Mouse (Mus musculus) cerebellum, postnatal 10 days (tissue): ENCODE results near the gene Itgb3.

Experiments
- DNase-seq, 2 experiments: peaks; one replicate each; pipeline ENCODE4 v3.0.0; 2021; ENCODE audit warnings: mixed read lengths in 2 of 2

Itgb3 gene

DNA sequence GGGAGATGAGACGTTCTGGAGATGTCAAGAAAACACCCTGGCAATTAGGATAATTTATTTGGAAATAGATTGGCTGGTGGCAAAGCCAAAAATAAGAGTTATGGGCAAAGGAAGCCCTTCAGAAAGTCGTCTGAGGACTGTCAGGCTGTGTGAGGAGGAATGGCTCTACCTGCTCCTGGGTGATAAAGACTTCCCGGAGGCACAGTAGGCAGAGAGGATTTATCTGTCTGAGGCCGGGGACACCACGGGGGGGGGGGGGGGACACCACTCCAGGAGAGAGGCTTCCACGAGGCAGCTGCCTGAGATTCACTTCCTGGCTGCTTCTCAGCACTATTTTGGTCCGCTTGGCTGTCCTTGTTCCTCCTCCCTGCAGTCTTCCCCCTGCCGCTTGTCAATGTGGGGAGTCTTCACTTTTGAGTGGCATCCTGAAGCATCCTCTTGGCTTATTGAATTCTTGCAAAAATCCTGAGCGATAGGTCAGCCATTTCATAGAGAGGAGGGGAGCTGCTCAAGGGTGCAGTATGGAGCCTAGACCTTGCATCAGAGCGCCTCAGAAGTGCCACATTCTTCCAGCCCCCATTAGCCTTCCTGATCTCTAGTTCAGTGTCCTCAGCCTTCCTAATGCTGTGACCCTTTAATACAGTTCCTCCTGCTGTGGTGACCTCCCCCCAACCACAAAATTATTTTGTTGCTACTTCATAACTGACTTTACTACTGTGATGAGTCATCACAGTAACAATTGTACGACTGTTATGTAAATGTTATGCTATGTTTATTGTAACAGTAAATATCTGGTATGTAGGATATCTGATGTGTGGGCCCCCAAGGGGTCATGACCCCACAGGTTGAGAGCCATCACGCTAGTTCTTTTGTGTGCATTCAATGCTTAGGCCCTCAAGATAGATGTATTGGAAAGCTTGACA, 14.5 kb downstream of the Itgb3 start:
- DNase-seq, result no peak

DNA sequence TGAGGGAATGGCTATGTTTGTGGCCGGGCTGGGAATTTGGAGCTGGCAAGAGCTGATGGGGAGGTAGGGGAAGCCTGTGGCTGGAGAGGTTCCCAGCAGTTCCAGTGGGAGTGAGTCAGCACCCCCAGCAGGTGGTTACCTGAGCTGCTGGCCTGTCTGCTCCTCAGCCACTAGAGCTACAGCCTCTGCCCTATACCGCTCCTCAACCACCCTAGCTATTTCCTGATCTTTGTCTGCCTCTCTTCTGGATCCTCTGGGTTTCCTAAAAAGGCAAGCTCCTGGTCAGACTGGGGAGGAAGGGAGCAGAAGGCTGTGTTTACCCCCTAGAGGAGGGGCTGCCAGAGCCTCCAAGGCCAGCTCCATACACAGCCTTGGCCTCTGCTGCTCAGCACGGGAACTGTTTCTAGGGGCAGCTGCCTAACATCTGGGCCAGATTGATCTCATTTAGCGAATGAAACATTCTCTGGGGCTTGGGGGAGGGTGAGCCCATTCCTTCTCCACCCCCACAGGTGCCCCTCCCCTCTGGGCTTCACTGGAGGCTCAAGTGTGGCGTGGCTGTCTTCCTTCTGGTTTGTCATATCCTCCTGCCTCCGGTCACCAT, 17.1 kb downstream of the Itgb3 start:
- no peak for DNase-seq

DNA sequence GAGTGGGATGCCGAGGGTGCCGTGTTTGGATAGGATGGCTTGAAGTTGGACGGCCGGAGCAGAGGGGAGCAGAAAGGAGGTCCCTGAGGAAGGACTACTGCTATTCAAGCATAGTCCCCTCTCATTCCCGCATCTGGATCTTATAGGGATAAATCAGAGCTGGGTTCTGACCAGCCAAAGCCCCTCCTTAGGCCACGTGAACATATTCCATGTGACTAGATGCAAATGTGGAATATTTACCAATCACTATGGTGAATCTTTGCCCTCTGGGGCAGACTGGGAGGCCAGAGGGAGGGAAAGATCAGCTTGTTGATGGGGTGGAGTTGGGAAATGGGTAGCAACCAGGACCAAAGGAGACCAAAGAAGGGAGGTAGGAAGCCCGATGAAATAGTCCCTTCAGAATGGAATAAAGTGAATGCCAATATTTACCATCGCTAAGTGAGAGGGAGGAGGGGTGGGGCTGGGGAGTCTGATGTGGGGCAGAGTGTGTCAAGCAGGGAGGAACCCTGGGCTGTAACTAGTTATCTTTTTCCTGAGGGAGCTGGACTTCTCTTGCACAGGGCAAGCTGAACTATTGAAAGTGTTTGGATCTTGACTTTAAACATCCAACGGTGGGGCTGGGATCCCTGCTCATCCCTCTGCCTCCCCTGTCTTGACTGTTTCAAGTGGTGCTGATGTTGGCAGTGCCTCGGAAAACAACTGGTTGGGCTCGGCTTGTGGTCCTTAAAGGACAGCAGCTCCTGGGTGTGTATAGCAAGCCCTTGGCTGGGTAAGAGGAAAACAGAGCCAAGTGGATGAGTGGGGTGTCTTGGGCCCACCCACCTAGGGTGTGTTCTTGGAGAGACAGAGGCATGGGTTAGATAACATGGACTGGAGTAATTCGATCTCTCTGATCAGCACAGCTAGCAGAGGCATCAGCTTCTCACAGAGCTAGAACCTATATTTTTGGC, 17.9 kb downstream of the Itgb3 start:
- no peak for DNase-seq

DNA sequence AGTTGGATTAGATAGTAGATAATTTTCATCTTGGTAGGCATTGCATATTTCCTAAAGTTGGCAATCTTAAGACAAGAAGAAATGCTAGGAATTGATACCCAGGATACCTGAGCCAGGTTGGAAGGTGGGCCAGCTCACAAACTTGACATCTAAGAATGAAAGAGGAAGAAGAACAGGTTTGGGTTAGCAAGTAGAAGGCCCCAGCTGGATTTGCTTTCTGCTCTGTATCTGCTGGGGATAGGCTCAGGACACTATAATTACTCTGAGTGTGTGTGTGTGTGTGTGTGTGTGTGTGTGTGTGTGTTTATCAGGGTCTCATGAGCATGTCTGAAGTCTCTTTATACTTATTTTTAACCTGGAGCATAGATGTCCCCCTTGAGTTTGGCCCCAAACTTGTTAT, 18.8 kb downstream of the Itgb3 start:
- DNase-seq, result no peak

DNA sequence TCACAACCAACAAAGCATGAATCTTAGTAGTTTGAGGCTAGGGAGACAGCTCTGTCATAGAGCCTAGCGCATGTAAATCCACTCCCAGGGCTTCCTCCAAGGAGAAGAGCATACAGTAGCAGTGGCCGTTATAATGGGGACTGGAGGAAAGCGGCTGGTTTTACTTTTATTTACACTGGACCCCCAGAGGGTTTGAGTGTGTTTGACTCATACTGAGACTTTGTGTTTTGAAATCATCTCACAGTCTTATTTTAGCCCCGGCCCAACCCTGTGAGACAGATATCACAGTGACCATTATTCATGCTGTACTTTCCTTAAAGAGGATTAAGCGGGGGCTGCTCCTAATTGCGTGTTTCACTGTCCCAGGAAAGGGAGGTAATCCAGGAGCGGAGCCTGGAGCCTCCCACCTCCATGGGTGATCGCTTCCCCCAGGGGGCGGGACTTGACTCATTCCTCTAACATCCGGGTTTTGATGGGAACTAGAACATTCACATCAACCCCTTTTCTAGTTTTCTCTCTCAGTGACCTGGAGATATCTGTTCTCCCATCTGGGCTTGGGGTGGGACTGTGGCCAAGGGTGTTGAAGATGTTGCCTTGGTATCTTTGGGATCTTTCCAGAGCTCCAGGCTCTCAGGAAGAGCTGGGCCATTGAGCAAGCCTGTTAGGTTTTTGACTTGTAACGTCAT, 20.0 kb downstream of the Itgb3 start:
- DNase-seq, result peak in 1 of 2 experiments; percentile 29

DNA sequence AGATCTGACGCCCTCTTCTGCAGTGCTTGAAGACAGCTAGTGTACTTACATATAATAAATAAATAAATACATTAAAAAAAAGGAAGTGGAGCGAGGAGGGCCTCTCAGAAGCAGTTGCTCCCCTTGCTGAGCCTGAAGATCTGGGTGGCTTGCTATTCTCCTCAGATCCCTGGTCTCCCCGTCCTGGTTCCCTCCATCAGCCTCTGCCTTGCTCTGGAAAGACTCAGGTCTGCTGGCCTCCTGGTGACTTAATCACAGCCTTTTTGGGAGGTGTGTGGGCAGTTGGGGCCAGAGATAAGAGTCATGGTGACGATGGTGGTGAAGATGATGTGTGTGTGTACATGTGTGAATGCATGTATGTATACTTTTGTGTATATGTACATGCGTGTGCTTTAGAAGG, 20.8 kb downstream of the Itgb3 start:
- no peak for DNase-seq

DNA sequence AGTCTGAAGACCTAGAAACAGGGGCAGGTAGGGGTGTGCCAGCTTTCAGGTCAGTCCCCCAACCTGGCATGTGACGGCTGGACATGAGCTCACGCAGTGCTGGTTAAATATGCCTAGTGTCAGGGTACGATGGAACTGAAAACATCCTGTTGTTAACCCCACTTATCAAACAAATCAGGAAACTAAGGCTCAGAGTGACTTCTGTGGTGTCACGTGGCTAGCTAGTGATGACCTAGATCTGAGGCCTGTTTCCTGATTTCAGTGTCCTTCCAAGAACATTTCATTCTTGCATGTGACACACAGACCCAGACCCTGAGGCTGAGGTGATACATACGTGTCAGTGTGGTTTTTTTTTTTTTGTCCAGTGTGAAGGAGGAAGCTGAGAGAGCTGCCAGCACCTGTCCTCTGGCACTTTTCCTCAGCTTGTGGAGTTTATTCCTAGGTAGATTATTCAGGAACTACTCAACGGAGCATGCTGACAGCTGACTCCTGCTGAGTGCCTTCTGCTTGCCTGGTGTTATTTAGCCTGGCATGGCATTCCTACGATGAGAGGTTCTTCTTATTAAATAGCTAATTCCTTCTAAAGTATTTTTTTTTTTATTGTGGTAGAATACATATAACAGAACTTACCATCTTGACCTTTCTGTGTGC, 22.5 kb downstream of the Itgb3 start:
- DNase-seq, result peak; percentile 80 to 82

DNA sequence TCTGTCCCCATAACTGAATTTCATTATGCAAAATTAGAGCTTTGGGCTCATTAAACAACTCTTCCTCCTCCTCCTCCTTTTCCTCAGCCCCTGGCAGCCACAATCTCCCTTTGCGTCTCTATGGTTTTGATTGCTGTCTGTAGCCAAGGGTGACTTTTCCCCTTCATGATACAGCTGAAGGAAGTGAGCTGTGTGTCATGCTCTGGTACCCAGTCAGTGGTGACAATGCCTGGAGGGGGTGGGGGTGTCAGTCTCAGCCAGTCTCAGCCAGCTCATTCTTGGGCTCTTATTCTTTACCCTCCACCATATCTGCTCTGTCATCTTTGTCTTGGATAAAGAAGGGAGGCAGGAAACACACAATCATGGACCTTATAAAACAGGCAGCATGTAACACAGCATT, 23.5 kb downstream of the Itgb3 start:
- peak in 1 of 2 experiments; percentile 37 for DNase-seq

DNA sequence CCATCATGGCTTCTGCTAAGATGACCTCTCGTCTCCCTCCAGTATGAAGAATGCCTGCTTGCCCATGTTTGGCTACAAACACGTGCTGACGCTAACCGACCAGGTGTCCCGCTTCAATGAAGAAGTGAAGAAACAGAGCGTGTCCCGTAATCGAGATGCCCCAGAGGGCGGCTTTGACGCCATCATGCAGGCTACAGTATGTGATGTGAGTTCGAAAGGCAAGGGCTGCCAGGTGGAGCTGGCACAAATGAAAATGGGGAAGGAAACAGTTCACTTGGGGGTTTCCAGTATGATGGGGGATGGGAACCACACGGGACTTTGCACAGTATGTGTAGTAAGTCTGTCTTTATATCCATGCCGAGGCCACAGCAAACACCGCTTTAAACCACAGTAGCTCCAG, 29.2 kb downstream of the Itgb3 start:
- no peak for DNase-seq

DNA sequence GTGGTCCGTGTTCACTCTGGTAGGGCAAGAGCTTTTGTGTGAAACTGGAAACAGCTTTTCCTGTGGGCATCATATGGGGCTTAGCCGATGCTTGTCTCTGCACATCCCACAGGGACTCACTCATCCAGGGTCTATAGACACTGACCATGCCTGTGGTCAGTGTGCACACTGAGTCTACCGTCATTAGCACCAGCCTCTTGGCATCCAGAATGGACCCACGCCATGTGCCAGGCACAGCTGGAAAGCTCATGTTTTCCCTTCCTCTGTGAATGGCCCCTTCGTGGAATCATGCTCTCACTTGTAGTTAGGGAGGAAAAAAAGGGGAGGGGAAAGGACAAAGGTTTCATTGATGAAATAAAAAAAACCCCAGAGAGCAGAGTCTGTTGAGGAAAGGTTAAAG, 30.2 kb downstream of the Itgb3 start:
- peak; percentile 41 to 50 for DNase-seq

DNA sequence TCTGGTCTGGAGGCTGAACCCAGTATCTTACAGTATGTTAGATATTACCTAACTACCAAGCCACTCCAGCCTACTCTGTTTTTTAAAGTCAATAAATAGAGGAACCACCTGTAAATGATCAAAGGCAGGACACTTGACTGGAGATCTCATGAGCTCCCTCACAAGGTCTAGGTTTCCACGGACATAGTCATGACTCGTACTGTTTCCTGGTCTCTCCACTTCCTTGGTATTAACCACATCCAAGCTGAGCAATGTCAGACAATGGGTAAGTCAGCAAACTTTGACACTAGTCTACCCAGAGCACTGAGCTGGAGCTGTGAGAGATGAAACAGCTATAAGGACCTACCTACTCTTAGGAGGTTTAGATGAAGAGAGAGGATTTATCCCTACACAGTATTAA, 31.1 kb downstream of the Itgb3 start:
- DNase-seq, result no peak

DNA sequence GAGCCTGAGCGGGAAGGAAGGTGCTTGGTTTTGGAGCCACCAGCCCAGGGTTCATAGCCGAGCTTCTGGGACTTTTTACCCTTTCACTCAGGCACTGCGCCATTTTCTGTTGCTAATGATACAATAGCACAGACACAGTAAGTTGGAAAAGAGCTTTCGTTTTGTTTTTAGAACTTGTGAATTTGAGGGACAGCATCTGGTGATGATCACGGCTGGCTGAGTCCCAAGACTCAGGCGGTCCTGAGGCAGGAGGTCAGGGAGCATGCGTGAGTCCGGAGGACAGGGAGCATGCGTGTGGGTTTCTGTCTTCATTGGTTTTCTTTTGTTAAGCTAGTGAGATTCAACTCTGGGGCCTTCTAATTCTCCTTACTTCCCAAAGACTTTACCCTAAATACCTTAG, 31.8 kb downstream of the Itgb3 start:
- no peak for DNase-seq

DNA sequence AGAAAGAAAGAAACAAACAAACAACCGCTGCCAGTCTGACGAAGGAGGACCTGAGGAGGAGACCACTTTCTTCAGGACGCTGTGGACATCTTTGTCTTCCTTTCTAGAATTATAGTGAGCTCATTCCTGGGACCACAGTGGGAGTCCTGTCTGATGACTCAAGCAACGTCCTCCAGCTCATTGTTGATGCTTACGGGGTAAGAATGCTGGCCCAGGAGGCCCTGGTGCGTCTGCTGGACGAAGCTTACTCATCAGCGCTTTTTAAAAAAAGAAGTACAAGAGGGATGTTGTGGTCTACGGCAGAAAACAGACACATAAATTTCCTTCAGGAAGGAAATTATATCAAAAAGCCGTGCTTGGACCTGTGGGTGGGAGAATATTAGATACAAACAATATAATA, 33.1 kb downstream of the Itgb3 start:
- no peak for DNase-seq

DNA sequence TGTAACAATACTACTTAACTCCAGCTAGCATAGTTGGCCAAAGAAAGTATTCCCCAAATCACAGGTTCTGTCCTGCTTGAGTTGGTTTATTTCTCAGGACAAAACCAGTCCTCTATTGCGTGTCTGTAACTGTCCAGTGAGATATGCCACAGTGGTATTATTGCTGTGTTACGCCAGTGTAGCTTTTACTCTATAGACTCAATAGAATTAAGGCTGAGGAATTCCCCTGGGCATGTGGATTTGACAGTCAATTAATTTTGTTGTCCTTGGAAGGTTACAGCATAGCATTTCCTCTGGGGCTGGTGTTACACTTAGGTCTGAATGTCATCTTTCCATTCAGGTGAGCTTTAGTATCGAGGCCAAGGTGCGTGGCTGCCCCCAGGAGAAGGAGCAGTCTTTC, 35.4 kb downstream of the Itgb3 start:
- DNase-seq, result no peak

DNA sequence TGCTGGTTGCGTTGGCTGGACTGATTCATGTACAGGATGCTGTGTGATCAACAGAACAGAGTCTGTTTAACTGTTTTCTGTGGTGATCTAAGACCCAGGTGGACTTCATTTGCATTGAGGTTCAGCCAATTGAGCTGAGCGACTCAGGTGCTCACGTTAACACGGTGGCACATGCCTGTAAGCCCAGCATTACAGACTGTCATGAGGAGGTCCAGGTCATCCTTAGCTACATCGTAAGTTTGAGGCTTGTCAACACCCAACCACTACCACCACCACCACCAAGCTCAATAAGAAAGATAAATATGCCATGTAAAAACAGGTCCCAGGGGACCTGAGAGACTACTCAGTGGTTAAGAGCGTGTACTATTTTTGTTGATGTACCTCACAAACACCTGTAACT, 37.6 kb downstream of the Itgb3 start:
- no peak for DNase-seq

DNA sequence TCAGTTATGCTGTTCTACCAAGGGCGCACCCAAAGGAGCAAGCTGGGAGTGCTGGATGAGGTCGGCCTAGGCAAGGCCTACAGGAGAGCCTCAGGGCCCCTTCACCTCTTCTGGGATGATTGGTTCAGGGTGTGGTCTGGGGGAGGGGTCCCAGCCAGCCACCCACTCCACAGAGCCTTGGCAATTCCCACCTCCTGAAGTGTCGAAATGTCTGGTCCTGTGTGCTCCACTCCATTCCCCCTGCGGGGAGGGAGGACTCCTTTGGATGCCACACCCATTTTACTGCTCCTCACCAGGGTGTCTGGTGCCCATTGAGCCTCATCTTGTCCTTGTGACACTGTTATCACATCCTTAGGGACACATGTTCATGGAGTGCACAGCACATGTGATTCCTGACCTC, 38.4 kb downstream of the Itgb3 start:
- DNase-seq, result no peak

DNA sequence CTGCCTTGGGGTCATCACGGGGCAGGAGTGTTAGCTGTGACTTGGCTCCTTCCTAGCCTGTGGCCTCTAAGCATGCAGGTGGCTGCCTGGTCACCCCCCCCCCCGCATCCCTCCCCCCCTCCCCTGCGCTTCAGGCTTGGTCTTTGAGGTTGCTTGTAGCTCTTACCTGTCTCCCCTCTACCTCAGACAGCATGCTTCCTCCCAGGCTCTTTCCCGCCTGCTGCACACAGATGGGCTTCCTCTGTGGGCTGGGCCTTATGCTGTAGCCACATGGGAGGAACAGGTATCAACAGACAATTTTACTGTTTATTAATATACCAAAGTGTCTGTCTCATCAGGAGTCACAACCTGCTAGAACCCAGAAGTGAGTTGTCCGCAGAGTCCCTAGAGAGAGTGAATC, 38.8 kb downstream of the Itgb3 start:
- no peak for DNase-seq

DNA sequence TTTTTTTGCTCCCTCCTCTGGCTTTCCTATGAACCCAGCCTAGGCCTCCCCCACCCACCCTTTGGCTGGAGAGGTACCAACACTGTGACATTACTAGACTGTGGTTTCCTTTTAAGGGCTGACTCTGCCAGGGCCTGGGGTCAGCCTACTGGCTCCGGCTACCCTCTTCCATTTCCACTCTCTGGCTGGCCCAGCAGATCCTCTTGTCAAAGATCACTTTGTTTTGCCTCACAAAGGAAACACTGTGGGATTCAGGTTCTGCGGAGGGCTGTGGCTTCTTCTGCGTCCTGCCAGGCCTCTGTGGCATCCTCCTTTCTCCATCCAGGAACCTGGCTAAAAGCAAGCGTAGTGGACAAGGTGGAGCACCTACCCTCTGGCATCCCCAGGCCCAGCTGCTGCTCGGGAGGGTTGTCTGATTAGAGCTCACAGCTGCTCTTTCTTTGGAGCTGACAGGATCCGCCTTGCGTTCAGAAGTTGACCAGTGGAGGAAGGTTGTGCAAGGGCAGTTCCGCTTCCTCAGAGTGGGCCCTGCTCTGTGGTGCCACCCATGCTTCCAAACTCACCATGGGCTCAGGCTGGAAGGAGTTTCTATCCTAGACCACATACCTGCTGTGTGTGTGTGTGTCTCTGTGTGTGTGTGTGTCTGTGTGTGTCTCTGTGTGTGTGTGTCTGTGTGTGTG, 39.5 kb downstream of the Itgb3 start:
- DNase-seq, result peak in 1 of 2 experiments; percentile 25

DNA sequence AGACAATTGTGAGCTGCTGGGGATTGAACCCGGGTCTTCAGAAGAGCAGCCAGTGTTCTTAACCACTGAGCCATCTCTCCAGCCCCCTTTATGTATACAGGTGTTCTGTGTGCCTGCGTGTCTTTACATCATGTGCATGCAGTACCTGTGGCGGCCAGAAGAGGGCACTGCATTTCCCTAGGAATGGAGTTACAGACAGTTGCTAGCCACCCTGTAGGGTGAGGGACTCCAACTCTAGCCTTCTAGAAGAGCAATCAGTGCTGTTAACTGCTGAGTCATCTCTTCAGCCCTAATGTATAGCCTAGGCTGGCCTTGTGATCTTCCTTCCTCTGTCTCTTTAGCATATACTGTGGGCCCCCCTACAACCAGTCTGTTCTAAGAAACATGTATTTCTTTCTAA, 40.8 kb downstream of the Itgb3 start:
- DNase-seq, result peak; percentile 56 to 68

DNA sequence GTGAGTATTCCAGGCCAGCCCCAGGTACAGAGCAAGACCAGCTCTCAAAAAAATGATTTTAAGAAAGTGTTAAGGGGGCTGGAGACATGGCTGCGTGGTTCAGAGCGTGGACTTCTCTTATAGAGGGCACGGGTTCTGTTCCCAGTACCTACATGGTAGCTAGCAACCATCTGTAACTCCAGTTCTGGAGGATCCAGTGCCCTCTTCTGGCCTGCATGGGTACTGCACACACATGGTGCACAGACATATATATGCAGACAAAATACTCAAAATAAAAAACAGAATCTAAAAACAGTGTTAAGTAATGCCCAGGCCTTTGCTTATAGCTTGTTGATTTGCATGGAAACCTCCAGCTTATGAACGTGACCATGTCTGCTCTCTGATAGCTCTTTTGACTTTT, 52.8 kb downstream of the Itgb3 start:
- no peak for DNase-seq

DNA sequence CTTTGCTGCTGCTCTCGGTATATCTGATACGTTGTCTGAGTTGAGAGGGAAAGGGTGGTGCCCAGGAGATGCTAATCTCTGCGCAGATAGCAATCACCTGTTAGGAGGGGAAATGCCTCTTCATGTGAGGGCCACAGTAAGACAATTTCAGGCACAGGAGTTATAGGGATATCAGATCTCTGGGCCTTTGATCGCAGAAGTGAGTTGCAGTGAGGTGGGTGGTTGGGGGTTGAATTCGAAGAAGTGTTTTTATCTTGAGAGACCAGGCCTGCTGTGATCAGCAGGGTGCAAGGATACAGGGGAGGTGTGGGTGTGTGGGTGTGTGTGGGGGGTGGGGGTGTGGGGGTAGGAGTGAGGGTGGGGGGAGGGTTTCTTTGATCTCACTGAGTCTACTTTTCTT, 53.3 kb downstream of the Itgb3 start:
- no peak for DNase-seq
